ENCODE assay signal across 8 mouse cellular contexts in the genomic region with DNA sequence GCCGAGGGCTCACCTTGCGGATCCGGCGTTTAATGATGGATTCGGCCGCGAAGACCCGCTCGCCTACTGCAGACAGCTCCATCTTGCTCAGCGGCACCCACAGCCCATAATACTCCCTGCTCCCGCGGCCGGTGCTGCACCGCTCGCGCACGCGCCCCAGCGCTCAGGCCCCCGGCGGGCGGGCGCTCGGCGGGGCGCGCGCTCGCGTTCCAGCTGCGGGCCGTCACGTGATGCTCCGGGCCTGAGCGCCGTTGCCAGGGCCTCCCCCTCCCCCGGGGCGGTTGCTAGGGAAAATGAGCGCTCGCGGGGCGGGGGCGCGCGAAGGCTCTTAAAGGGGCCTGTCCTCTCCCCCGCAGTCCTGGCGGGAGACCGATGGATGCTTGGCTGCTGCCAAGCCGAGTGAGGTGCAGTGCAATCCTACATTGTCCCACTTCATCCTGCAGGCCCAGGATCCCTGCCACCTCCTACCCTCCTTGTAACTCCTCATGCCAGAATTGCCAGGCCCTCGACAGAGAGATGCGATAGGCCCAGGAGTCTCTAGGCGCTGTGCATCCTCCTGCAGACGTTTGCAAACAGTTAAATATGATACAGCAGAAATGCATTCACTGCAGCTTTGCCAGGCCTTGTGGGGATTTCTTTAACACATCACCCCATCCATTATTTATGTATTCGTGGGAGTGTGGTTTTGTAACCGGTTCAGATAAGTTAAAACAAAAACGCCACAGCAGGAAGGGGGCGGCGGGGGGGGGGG. TPM values are rescaled to one million over a fixed set of nuclear protein-coding genes. Genes with fewer than 3 reads are reported as not detected.
A peak's percentile ranks its signal among the peaks of the same experiment; 100 is the strongest.
DNase-seq lines count a peak whose midpoint lies in the region; ATAC-seq and TF ChIP-seq lines count a peak whose summit lies in the region.

A gene (minus strand): TSS at position 108 of the 751 bp plus-strand sequence.
A gene (minus strand): TSS at position 559 of the 751 bp plus-strand sequence.

- no peak for TF ChIP-seq CTCF in C2C12 (IDR thresholded peaks at IDR 0.05; ENCODE audit: control insufficient read depth, insufficient read depth, insufficient read length)
- no peak for TF ChIP-seq CTCF in bone marrow macrophage, adult 2 months (IDR thresholded peaks at IDR 0.05; ENCODE audit: low read depth, low read length)
- no peak for TF ChIP-seq CTCF in embryonic fibroblast, embryonic 13.5 days (IDR thresholded peaks at IDR 0.05; ENCODE audit: borderline replicate concordance, insufficient read depth, low read length)
- TF ChIP-seq CTCF in midbrain, postnatal 0 days (IDR thresholded peaks at IDR 0.05): no peak; the same call in 1 of the 2 replicates

- no peaks in the 10 kb centered on the region for H3K27me3 ChIP-seq in C2C12 (ENCODE audit: control insufficient read depth, insufficient read depth, insufficient read length)
- H3K27me3 ChIP-seq in heart, embryonic 10.5 days (ENCODE audit: insufficient read depth, poor library complexity, severe bottlenecking): peaks cover 5% of the 10 kb centered on the region; the same call in 1 of the 2 replicates
- H3K27me3 ChIP-seq in kidney, embryonic 14.5 days (ENCODE audit: control insufficient read depth, insufficient read depth, low read length): no peaks in the 10 kb centered on the region
- H3K27me3 ChIP-seq in limb, embryonic 15.5 days: no peaks in the 10 kb centered on the region
- H3K27me3 ChIP-seq in midbrain, postnatal 0 days (ENCODE audit: insufficient read depth, low read length): no peaks in the 10 kb centered on the region

- peak; percentile 91 for ATAC-seq in kidney, embryonic 14.5 days (ENCODE audit: low FRiP score, low TSS enrichment)
- peak; percentile 87 for ATAC-seq in limb, embryonic 15.5 days (ENCODE audit: insufficient number of reproducible peaks, low FRiP score, low TSS enrichment, low read depth)
- peak; percentile 91 for ATAC-seq in midbrain, postnatal 0 days (ENCODE audit: low FRiP score)

- H3K4me3 ChIP-seq in C2C12 (ENCODE audit: insufficient read depth, poor library complexity, severe bottlenecking): peak within 1 kb of the TSS; percentile 96
- peak within 1 kb of the TSS; percentile 79 for H3K4me3 ChIP-seq in bone marrow macrophage, adult 2 months (ENCODE audit: insufficient read depth, low read length)
- H3K4me3 ChIP-seq in embryonic fibroblast, embryonic 13.5 days (ENCODE audit: insufficient read depth, low read length): peak within 1 kb of the TSS; percentile 58
- peak within 1 kb of the TSS; percentile 74 for H3K4me3 ChIP-seq in heart, embryonic 10.5 days
- peak within 1 kb of the TSS; percentile 86 for H3K4me3 ChIP-seq in kidney, embryonic 14.5 days (ENCODE audit: low read length)
- H3K4me3 ChIP-seq in limb, embryonic 15.5 days: peak within 1 kb of the TSS; percentile 77
- H3K4me3 ChIP-seq in midbrain, postnatal 0 days (ENCODE audit: low read depth, low read length): peak within 1 kb of the TSS; percentile 79

- peaks cover 3% of the 10 kb centered on the region; the same call in 1 of the 2 replicates for H3K4me1 ChIP-seq in bone marrow macrophage, adult 2 months (ENCODE audit: control insufficient read depth, insufficient read depth, low read length)
- H3K4me1 ChIP-seq in embryonic fibroblast, embryonic 13.5 days (ENCODE audit: control insufficient read depth, insufficient read depth, low read length): no peaks in the 10 kb centered on the region
- peaks cover 24% of the 10 kb centered on the region for H3K4me1 ChIP-seq in heart, embryonic 10.5 days
- peaks cover 33% of the 10 kb centered on the region for H3K4me1 ChIP-seq in kidney, embryonic 14.5 days (ENCODE audit: control insufficient read depth, insufficient read depth, low read length)
- peaks cover 49% of the 10 kb centered on the region for H3K4me1 ChIP-seq in limb, embryonic 15.5 days
- H3K4me1 ChIP-seq in midbrain, postnatal 0 days (ENCODE audit: insufficient read depth, low read length): peaks cover 14% of the 10 kb centered on the region

- H3K79me2 ChIP-seq in C2C12 (ENCODE audit: control insufficient read depth, insufficient read depth): peaks cover 35% of the 10 kb centered on the region

- H3K36me3 ChIP-seq in C2C12 (ENCODE audit: control insufficient read depth, insufficient read depth): peaks cover 18% of the 10 kb centered on the region
- peaks cover 6% of the 10 kb centered on the region; the same call in 1 of the 2 replicates for H3K36me3 ChIP-seq in heart, embryonic 10.5 days
- H3K36me3 ChIP-seq in kidney, embryonic 14.5 days (ENCODE audit: control insufficient read depth, insufficient read depth, low read length): peaks cover 13% of the 10 kb centered on the region
- peaks cover 12% of the 10 kb centered on the region; the same call in 1 of the 2 replicates for H3K36me3 ChIP-seq in limb, embryonic 15.5 days
- 0 out of 2 replicates have a peak, but pooled peaks cover 4% of the 10 kb centered on the region for H3K36me3 ChIP-seq in midbrain, postnatal 0 days (ENCODE audit: insufficient read depth, low read length)

- peaks cover 11% of the 10 kb centered on the region for H3K79me3 ChIP-seq in C2C12 (ENCODE audit: low read depth)

- peak within 1 kb of the TSS; percentile 86 for H3K9ac ChIP-seq in kidney, embryonic 14.5 days (ENCODE audit: low read depth, low read length)
- H3K9ac ChIP-seq in limb, embryonic 15.5 days: peak within 1 kb of the TSS; percentile 82
- H3K9ac ChIP-seq in midbrain, postnatal 0 days (replicated peaks; ENCODE audit: low read length, poor library complexity, severe bottlenecking): peak within 1 kb of the TSS; percentile 85

- peak within 1 kb of the TSS; percentile 81 for H3ac ChIP-seq in C2C12 (ENCODE audit: control insufficient read depth, insufficient read length, low read depth)

- 3% methylated on average over 58 of the region's 58 CpGs for WGBS in heart, embryonic 10.5 days
- WGBS in kidney, embryonic 14.5 days: under 1% methylated on average over 47 of the region's 58 CpGs
- under 1% methylated on average over 55 of the region's 58 CpGs for WGBS in limb, embryonic 15.5 days
- under 1% methylated on average over 49 of the region's 58 CpGs for WGBS in midbrain, postnatal 0 days

- TF ChIP-seq POLR2A in bone marrow macrophage, adult 2 months (IDR thresholded peaks at IDR 0.05; ENCODE audit: borderline replicate concordance, low read depth, low read length): no peak
- peak; percentile 86 for TF ChIP-seq POLR2A in embryonic fibroblast, embryonic 13.5 days (IDR thresholded peaks at IDR 0.05; ENCODE audit: low read depth, low read length)

- DNase-seq in heart, embryonic 10.5 days (ENCODE audit: low spot score): peak; percentile 96
- DNase-seq in midbrain, postnatal 0 days (ENCODE audit: low spot score): peak; percentile 98
- peak; percentile 86 for DNase-seq in spleen, postnatal 36 days (ENCODE audit: low spot score in 2 of 2)

- H3K27ac ChIP-seq in bone marrow macrophage, adult 2 months (ENCODE audit: insufficient read depth, low read depth, low read length): no peak within 1 kb of the TSS
- H3K27ac ChIP-seq in embryonic fibroblast, embryonic 13.5 days (ENCODE audit: insufficient read depth, low read length): peak within 1 kb of the TSS; percentile 82
- H3K27ac ChIP-seq in heart, embryonic 10.5 days: peak within 1 kb of the TSS; percentile 95
- H3K27ac ChIP-seq in kidney, embryonic 14.5 days (ENCODE audit: low read depth, low read length): peak within 1 kb of the TSS; percentile 92
- peak within 1 kb of the TSS; percentile 97 for H3K27ac ChIP-seq in limb, embryonic 15.5 days
- peak within 1 kb of the TSS; percentile 98 for H3K27ac ChIP-seq in midbrain, postnatal 0 days (ENCODE audit: low read depth, low read length)

- H3K4me2 ChIP-seq in kidney, embryonic 14.5 days (replicated peaks; ENCODE audit: low read depth, low read length): peak within 1 kb of the TSS; percentile 82
- peak within 1 kb of the TSS; percentile 74 for H3K4me2 ChIP-seq in limb, embryonic 15.5 days
- peak within 1 kb of the TSS; percentile 100 for H3K4me2 ChIP-seq in midbrain, postnatal 0 days (ENCODE audit: low read depth, low read length, poor library complexity, severe bottlenecking)

- no peaks in the 10 kb centered on the region for H3K9me3 ChIP-seq in heart, embryonic 10.5 days
- H3K9me3 ChIP-seq in kidney, embryonic 14.5 days (ENCODE audit: control insufficient read depth, low read length): no peaks in the 10 kb centered on the region
- H3K9me3 ChIP-seq in limb, embryonic 15.5 days: no peaks in the 10 kb centered on the region
- H3K9me3 ChIP-seq in midbrain, postnatal 0 days (ENCODE audit: low read length): no peaks in the 10 kb centered on the region

TF ChIP-seq in C2C12, 6 proteins besides CTCF, POLR2A, EP300 and RAD21:
- TF ChIP-seq USF1 (IDR thresholded peaks at IDR 0.05; ENCODE audit: low read depth) (peak; percentile 95), CEBPB (IDR thresholded peaks at IDR 0.05; ENCODE audit: low read depth) (no peak), FOSL1 (IDR thresholded peaks at IDR 0.05; ENCODE audit: insufficient read depth, low read length, poor library complexity, severe bottlenecking) (no peak), MAX (IDR thresholded peaks at IDR 0.05) (peak; percentile 80)
TF ChIP-seq in C2C12: peak in this region for 2.

RNA-seq across cellular contexts. Expression of the first gene that starts in this region (rescaled TPM):
- polyA plus RNA-seq in C2C12 (2012; fragmentation: generic; extraction: Trizol): not detected
- polyA plus RNA-seq in bone marrow macrophage, adult 2 months (2012; ENCODE audit: insufficient read depth, insufficient read length, missing spikeins): not detected in 2 replicates
- polyA plus RNA-seq in embryonic fibroblast, embryonic 13.5 days (2011; ENCODE audit: insufficient read length, low read depth, missing spikeins): 1.0 TPM in 1 of 2 replicates, not detected in the other
- polyA plus RNA-seq in heart, embryonic 10.5 days (2016; fragmentation: Nextera tagmentation; extraction: Ambion mirVana): not detected in 2 replicates
- 0.22 TPM in 1 of 2 replicates, not detected in the other for polyA plus RNA-seq in kidney, embryonic 14.5 days (2014; fragmentation: Nextera tagmentation; extraction: Ambion mirVana)
- 0.32 TPM in 1 of 2 replicates, not detected in the other for polyA plus RNA-seq in limb, embryonic 15.5 days (2015; fragmentation: Nextera tagmentation; extraction: Ambion mirVana)
- total RNA-seq in midbrain, postnatal 0 days (2014; rRNA removed): 8.2 and 12.1 TPM in 2 replicates
- 3.2 and 4.6 TPM in 2 replicates for polyA plus RNA-seq in midbrain, postnatal 0 days (2015; fragmentation: Nextera tagmentation; extraction: Ambion mirVana)

RNA-seq across cellular contexts. Expression of the second gene that starts in this region (rescaled TPM):
- polyA plus RNA-seq in C2C12 (2012; fragmentation: generic; extraction: Trizol): 68.3 TPM
- polyA plus RNA-seq in bone marrow macrophage, adult 2 months (2012; ENCODE audit: insufficient read depth, insufficient read length, missing spikeins): 7.4 and 7.9 TPM in 2 replicates
- 63.7 and 89.0 TPM in 2 replicates for polyA plus RNA-seq in embryonic fibroblast, embryonic 13.5 days (2011; ENCODE audit: insufficient read length, low read depth, missing spikeins)
- 18.9 and 27.1 TPM in 2 replicates for polyA plus RNA-seq in heart, embryonic 10.5 days (2016; fragmentation: Nextera tagmentation; extraction: Ambion mirVana)
- polyA plus RNA-seq in kidney, embryonic 14.5 days (2014; fragmentation: Nextera tagmentation; extraction: Ambion mirVana): 22.4 and 28.6 TPM in 2 replicates
- polyA plus RNA-seq in limb, embryonic 15.5 days (2015; fragmentation: Nextera tagmentation; extraction: Ambion mirVana): 83.7 and 89.1 TPM in 2 replicates
- 109 and 118 TPM in 2 replicates for total RNA-seq in midbrain, postnatal 0 days (2014; rRNA removed)
- polyA plus RNA-seq in midbrain, postnatal 0 days (2015; fragmentation: Nextera tagmentation; extraction: Ambion mirVana): 65.0 and 70.6 TPM in 2 replicates
